Mouse (Mus musculus) midbrain, embryonic 16.5 days (tissue): ENCODE measurements around the gene Crtac1. TPM values are rescaled to one million over a fixed set of nuclear protein-coding genes. Genes with fewer than 3 reads are reported as not detected.
A peak's percentile ranks its signal among the peaks of the same experiment; 100 is the strongest.

Experiments used
- ATAC-seq: fragments of 200-750 bp; cut with Nextera tagmentation; 2 replicates; pipeline ENCODE4 v1.8.0; 2017; ENCODE audit warnings: moderate TSS enrichment
- H3K27ac ChIP-seq: fragments of 300-500 bp; sonication (generic); 2 replicates; pipeline ENCODE4 v1.5.1; 2014; ENCODE audit warnings: mild to moderate bottlenecking, low read length, mixed read lengths
- H3K27me3 ChIP-seq: fragments of 300-500 bp; sonication (generic); 2 replicates; pipeline ENCODE4 v1.6.1; 2014; ENCODE audit warnings: low read depth, low read length, mixed read lengths; ENCODE audit not compliant: control insufficient read depth, insufficient read depth
- H3K36me3 ChIP-seq: fragments of 300-500 bp; sonication (generic); 2 replicates; pipeline ENCODE4 v1.6.1; 2014; ENCODE audit warnings: mild to moderate bottlenecking, low read length, moderate library complexity, mixed read lengths; ENCODE audit not compliant: control insufficient read depth, insufficient read depth
- H3K4me1 ChIP-seq: fragments of 300-500 bp; sonication (generic); 2 replicates; pipeline ENCODE4 v1.6.1; 2014; ENCODE audit warnings: mild to moderate bottlenecking, low read length, mixed read lengths; ENCODE audit not compliant: control insufficient read depth, insufficient read depth
- H3K4me2 ChIP-seq: fragments of 300-500 bp; sonication (generic); 2 replicates; pipeline ENCODE4 v1.6.1; 2014; ENCODE audit warnings: mild to moderate bottlenecking, low read length, mixed read lengths
- H3K4me3 ChIP-seq: fragments of 300-500 bp; sonication (generic); 2 replicates; pipeline ENCODE4 v1.5.1; 2014; ENCODE audit warnings: low read depth, mild to moderate bottlenecking, low read length, moderate library complexity, mixed read lengths
- H3K9ac ChIP-seq: fragments of 300-500 bp; sonication (generic); 2 replicates; pipeline ENCODE4 v1.6.1; 2014; ENCODE audit warnings: low read depth, low read length, mixed read lengths
- H3K9me3 ChIP-seq: fragments of 300-500 bp; sonication (generic); replicated peaks from 2 replicates; pipeline ENCODE4 v1.6.1; 2014; ENCODE audit warnings: mild to moderate bottlenecking, low read length, mixed read lengths; ENCODE audit not compliant: control insufficient read depth, poor library complexity, severe bottlenecking
- WGBS: fragments of 180-500 bp; shearing (Covaris S2); extraction: QIAGEN DNeasy Blood & Tissue Kit; methylation state at CpG from one replicate; pipeline ENCODE4 v1.1.7; 2014; 5-methylcytosine and 5-hydroxymethylcytosine counted together
- polyA plus RNA-seq: library from polyadenylated mRNA; unstranded; fragments of >200 nt; fragmentation: Nextera tagmentation; extraction: Ambion mirVana; gene quantifications from 2 replicates; pipeline ENCODE4 v1.2.1, GENCODE M21; 2015

Crtac1 gene
- polyA plus RNA-seq = 26.0 and 34.0 TPM in 2 replicates

DNA sequence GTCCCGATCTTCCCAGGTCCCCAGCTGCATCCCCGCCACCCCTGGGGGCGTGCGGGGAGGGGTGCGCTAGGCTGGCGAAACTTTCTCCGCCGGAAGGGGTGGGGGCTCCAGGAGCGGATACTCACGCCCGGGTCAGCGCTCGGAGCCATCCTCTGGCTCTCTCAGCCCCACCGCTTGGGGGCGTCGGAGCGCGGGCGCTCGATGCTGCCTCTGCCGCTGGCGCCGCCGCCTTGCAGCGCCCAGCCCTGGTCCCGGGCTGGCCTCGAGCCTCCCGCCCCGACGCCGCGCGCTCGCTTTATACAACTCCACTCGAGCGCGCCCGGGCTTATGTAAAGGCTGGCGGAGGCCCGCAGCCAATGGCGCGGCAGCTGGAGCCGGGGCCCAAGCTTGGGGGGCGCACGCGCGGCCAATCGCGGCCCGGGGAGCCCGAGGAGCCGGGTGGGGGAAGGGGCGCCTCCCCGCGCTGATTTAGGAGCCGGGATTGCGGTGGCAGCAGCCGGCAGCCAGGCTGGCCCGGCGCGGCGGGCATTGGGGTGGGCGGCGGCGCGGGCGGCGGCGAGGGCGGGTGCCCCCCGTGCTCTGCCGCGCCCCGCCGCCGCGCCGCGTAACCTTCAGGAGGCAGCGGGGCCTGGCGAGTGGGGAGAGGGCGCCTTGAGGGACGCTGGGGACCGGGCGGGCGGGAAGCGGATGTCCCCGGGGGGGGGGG, at the start of gene Crtac1:
Gene Crtac1 (minus strand): TSS at position 299 of the 706 bp plus-strand sequence.
- peak within 1 kb of the TSS; percentile 69 for H3K4me3 ChIP-seq
- H3K27me3 ChIP-seq = no peaks in the 10 kb centered on the region
- H3K4me1 ChIP-seq = peaks cover 14% of the 10 kb centered on the region
- WGBS = under 1% methylated on average over 54 of the region's 88 CpGs
- H3K9ac ChIP-seq = peak within 1 kb of the TSS; percentile 87
- peak within 1 kb of the TSS; percentile 74 for H3K4me2 ChIP-seq
- no peaks in the 10 kb centered on the region for H3K9me3 ChIP-seq
- ATAC-seq = peak; percentile 94
- no peaks in the 10 kb centered on the region for H3K36me3 ChIP-seq
- peak within 1 kb of the TSS; percentile 89 for H3K27ac ChIP-seq

DNA sequence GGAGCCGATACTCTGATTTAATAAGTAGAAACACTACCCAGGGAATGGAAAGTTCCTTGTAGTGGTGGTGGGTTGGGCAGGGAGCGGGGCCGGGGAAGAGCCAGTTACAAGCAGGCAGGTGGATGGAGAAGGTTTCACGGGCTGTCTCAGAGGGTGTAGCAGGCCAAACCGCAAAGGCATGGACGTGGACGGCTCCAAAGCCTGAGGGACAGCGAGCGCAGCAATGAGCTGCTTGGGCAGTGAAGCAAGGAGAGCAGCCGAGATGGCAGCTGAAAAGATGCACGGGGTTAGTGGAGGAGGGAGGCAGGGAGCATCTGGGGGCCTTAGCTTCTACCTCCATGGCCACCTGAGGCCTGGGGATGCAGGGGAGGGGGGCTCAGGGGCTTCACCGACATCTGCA, 46.7 kb upstream of the Crtac1 start:
- no peaks in the 10 kb centered on the region for H3K9me3 ChIP-seq
- H3K4me2 ChIP-seq = no peak overlapping the region
- no peak overlapping the region for H3K9ac ChIP-seq
- H3K27me3 ChIP-seq = no peaks in the 10 kb centered on the region
- H3K36me3 ChIP-seq = no peaks in the 10 kb centered on the region
- no peak for ATAC-seq
- no peak overlapping the region for H3K27ac ChIP-seq
- H3K4me1 ChIP-seq = no peaks in the 10 kb centered on the region
- 35% methylated on average over 12 of the region's 12 CpGs for WGBS
- no peak overlapping the region for H3K4me3 ChIP-seq

- ATAC-seq = no peak
- Histone ChIP-seq H3K27me3 (no peaks in the 10 kb centered on the region), H3K4me1 (no peaks in the 10 kb centered on the region), H3K36me3 (no peaks in the 10 kb centered on the region), H3K4me2 (no peak overlapping the region), H3K27ac (no peak overlapping the region), H3K4me3 (no peak overlapping the region), H3K9me3 (no peaks in the 10 kb centered on the region), H3K9ac (no peak overlapping the region)
- 72% methylated on average over 5 of the region's 5 CpGs for WGBS
These were observed 46.2 kb upstream of the Crtac1 start for GRCm38 (mm10) chr19:42477769-42478168.

GRCm38 (mm10) chr19:42472831-42473230, 41.2 kb upstream of the Crtac1 start:
- Histone ChIP-seq H3K27me3 (no peaks in the 10 kb centered on the region), H3K9ac (no peak overlapping the region), H3K27ac (no peak overlapping the region), H3K36me3 (no peaks in the 10 kb centered on the region), H3K4me3 (no peak overlapping the region), H3K4me2 (no peak overlapping the region), H3K9me3 (no peaks in the 10 kb centered on the region), H3K4me1 (no peaks in the 10 kb centered on the region)
- WGBS = 31% methylated on average over 11 of the region's 11 CpGs
- ATAC-seq = no peak

DNA sequence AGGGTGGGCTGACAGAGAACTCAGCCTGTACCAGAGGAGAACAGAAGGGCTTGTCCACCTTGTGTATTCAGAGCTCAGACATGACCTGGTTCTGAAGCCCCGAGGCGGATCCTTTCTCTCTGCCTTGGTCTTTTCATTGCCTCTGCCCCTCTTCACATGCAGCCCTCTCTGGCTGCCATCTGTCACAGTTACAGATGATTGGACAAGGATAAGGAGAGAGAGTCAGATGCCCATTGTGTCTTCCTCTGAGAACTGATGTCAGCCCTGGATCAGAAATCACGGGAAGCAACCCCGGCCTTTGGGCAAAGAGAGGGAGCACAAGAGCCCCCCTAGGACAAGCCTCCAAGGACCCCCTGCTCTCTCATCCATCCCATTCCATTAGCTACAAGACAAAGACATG, 40.0 kb upstream of the Crtac1 start:
- Histone ChIP-seq H3K4me1 (no peaks in the 10 kb centered on the region), H3K4me2 (no peak overlapping the region), H3K4me3 (no peak overlapping the region), H3K9ac (no peak overlapping the region), H3K36me3 (no peaks in the 10 kb centered on the region), H3K27ac (no peak overlapping the region), H3K27me3 (no peaks in the 10 kb centered on the region), H3K9me3 (no peaks in the 10 kb centered on the region)
- ATAC-seq = no peak
- WGBS = 39% methylated on average over 4 of the region's 4 CpGs

GRCm38 (mm10) chr19:42461851-42462250, 30.3 kb upstream of the Crtac1 start:
- Histone ChIP-seq H3K4me2 (no peak overlapping the region), H3K27me3 (no peaks in the 10 kb centered on the region), H3K36me3 (no peaks in the 10 kb centered on the region), H3K9ac (no peak overlapping the region), H3K9me3 (no peaks in the 10 kb centered on the region), H3K27ac (no peak overlapping the region), H3K4me1 (no peaks in the 10 kb centered on the region), H3K4me3 (no peak overlapping the region)
- ATAC-seq = no peak
- WGBS = 37% methylated on average over 6 of the region's 6 CpGs

DNA sequence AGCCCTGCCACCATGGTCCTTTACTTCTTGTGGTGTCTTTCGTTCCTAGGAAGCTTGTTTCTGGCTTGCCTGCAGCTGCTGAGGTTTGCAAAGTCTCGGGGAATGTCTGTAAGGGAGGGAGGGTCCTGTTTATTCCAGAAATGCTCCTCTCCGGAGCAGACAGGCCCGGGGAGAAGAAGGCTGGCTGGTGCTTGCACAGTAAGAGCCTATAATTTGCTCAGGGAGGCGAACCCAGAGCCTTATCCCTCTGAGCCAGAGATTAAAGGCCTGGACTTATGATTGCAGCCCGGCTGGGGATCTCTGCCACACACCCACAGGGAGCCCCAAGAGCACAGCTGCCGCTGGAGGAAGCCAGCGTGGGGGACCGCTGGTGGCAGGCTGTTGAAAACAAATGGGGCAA, 29.8 kb upstream of the Crtac1 start:
- Histone ChIP-seq H3K27me3 (no peaks in the 10 kb centered on the region), H3K9ac (no peak overlapping the region), H3K9me3 (no peaks in the 10 kb centered on the region), H3K27ac (no peak overlapping the region), H3K36me3 (no peaks in the 10 kb centered on the region), H3K4me2 (no peak overlapping the region), H3K4me1 (no peaks in the 10 kb centered on the region), H3K4me3 (no peak overlapping the region)
- WGBS = 25% methylated on average over 9 of the region's 9 CpGs
- ATAC-seq = no peak

GRCm38 (mm10) chr19:42459512-42459911, 27.9 kb upstream of the Crtac1 start:
- Histone ChIP-seq H3K36me3 (no peaks in the 10 kb centered on the region), H3K9me3 (no peaks in the 10 kb centered on the region), H3K27ac (no peak overlapping the region), H3K27me3 (no peaks in the 10 kb centered on the region), H3K4me3 (no peak overlapping the region), H3K4me2 (no peak overlapping the region), H3K9ac (no peak overlapping the region), H3K4me1 (no peaks in the 10 kb centered on the region)
- ATAC-seq = no peak
- 89% methylated on average over 8 of the region's 8 CpGs for WGBS

DNA sequence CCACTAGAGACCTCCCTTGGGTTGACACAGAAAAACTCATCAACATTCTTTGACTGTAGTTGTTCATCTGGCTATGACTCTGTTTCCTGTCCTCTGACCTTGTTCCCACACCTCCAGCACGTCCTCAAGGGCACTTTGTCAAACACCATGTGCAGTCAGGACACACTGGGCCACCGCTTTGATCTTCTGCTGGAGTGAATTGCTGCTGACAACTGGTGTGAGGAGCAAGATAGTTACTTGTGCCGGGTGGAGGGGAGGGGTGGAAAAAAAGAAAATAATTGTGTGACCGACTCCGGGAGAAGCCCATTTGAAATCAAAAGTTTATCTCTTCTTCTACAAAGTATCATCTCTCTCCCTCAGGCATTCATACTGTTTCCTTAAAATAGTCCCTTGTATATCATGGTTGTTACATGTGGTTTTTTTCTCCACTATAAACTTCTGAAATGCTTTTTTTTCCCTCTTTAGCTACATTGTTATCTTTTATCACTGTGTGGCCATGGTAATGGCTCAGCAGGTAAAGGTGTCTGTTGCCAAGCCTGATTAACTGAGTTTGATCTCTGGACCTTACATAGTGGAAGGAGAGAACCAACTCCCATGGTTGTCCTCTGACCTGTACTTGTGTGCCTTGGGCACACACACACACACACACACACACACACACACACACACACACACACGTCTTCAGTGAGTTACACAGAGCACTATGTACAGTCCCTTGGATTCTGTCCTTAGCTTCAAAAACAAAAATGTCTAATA, 23.1 kb upstream of the Crtac1 start:
- no peak for ATAC-seq
- no peaks in the 10 kb centered on the region for H3K9me3 ChIP-seq
- H3K27me3 ChIP-seq = no peaks in the 10 kb centered on the region
- H3K27ac ChIP-seq = no peak overlapping the region
- no peak overlapping the region for H3K9ac ChIP-seq
- H3K4me3 ChIP-seq = no peak overlapping the region
- H3K4me1 ChIP-seq = no peaks in the 10 kb centered on the region
- H3K36me3 ChIP-seq = no peaks in the 10 kb centered on the region
- no peak overlapping the region for H3K4me2 ChIP-seq
- 72% methylated on average over 6 of the region's 6 CpGs for WGBS
